Mouse (Mus musculus) MEL (cell line): ENCODE measurements at regions not wholly inside any gene's neighbourhood (a gene's known extent, or its start where the extent isn't known, plus 50 kb on each side); places are given as distances from the start of the nearest gene placed in this dataset.

Experiments
- DNase-seq: peaks from one replicate; pipeline ENCODE4 v3.0.0; 2011; ENCODE audit warnings: low read depth, low spot score
- H3K27ac ChIP-seq: 2 replicates; pipeline ENCODE4 v1.5.1; 2012; ENCODE audit warnings: low read depth, mild to moderate bottlenecking, control low read depth, low read length, moderate library complexity; ENCODE audit not compliant: control insufficient read depth
- H3K27me3 ChIP-seq, 2 experiments: fragments of 150-350 bp in 1 of 2; sonication (generic) in 1 of 2; 2 replicates each; pipeline ENCODE4 v1.6.1; 2012; ENCODE audit warnings: low read length in 2 of 2, mild to moderate bottlenecking in 2 of 2, improper control_type of control experiment in 1 of 2, moderate library complexity in 1 of 2; ENCODE audit not compliant: insufficient read depth in 2 of 2, control insufficient read depth in 1 of 2
- H3K36me3 ChIP-seq, 2 experiments: 2 replicates each; pipeline ENCODE4 v1.6.1; 2012 to 2014; ENCODE audit warnings: low read length in 2 of 2, improper control_type of control experiment in 1 of 2, inconsistent platforms in 1 of 2, mild to moderate bottlenecking in 1 of 2; ENCODE audit not compliant: insufficient read depth in 2 of 2, control insufficient read depth in 1 of 2
- H3K4me1 ChIP-seq, 2 experiments: fragments of 150-350 bp in 1 of 2; sonication (generic) in 1 of 2; 2 replicates each; pipeline ENCODE4 v1.6.1; 2012; ENCODE audit warnings: low read length in 2 of 2, improper control_type of control experiment in 1 of 2, mild to moderate bottlenecking in 1 of 2; ENCODE audit not compliant: insufficient read depth in 2 of 2, control insufficient read depth in 1 of 2
- H3K4me3 ChIP-seq, 2 experiments: fragments of 150-350 bp in 1 of 2; sonication (generic) in 1 of 2; 2 replicates each; pipeline ENCODE4 v1.5.1; 2012; ENCODE audit warnings: low read depth in 2 of 2, low read length in 2 of 2, mild to moderate bottlenecking in 2 of 2, moderate library complexity in 2 of 2, control low read depth in 1 of 2, improper control_type of control experiment in 1 of 2; ENCODE audit not compliant: control insufficient read depth in 1 of 2, insufficient read depth in 1 of 2
- H3K79me2 ChIP-seq: 2 replicates; pipeline ENCODE4 v1.6.1; 2012; ENCODE audit warnings: mild to moderate bottlenecking, low read length, moderate library complexity; ENCODE audit not compliant: control insufficient read depth, poor library complexity, insufficient read depth
- H3K9ac ChIP-seq: 2 replicates; pipeline ENCODE4 v1.6.1; 2012; ENCODE audit warnings: low read depth, mild to moderate bottlenecking, control low read depth, low read length, moderate library complexity; ENCODE audit not compliant: control insufficient read depth, poor library complexity, severe bottlenecking
- H3K9me3 ChIP-seq: fragments of 150-350 bp; sonication (generic); replicated peaks from 2 replicates; pipeline ENCODE4 v1.6.1; 2012; ENCODE audit warnings: mild to moderate bottlenecking, low read length, improper control_type of control experiment, moderate library complexity; ENCODE audit not compliant: insufficient read depth
- BHLHE40 ChIP-seq: IDR thresholded peaks from 2 replicates; pipeline ENCODE4 v1.6.1; 2012; ENCODE audit warnings: low read depth, mild to moderate bottlenecking, inconsistent platforms, low read length, improper control_type of control experiment, borderline replicate concordance
- CHD2 ChIP-seq: IDR thresholded peaks from 2 replicates; pipeline ENCODE4 v1.6.1; 2011; ENCODE audit warnings: low read length, improper control_type of control experiment
- ELF1 ChIP-seq: IDR thresholded peaks from 2 replicates; pipeline ENCODE4 v1.6.1; 2014; ENCODE audit warnings: low read depth, mild to moderate bottlenecking, inconsistent platforms, low read length, improper control_type of control experiment, moderate library complexity
- ETS1 ChIP-seq: IDR thresholded peaks from 2 replicates; pipeline ENCODE4 v1.6.1; 2012; ENCODE audit warnings: low read depth, mild to moderate bottlenecking, inconsistent platforms, low read length, improper control_type of control experiment, moderate library complexity
- GABPA ChIP-seq: IDR thresholded peaks from 2 replicates; pipeline ENCODE4 v1.6.1; 2012; ENCODE audit warnings: low read depth, mild to moderate bottlenecking, inconsistent platforms, low read length, improper control_type of control experiment, moderate library complexity
- MAX ChIP-seq: IDR thresholded peaks from 2 replicates; pipeline ENCODE4 v1.6.1; 2011; ENCODE audit warnings: low read length, improper control_type of control experiment
- MAZ ChIP-seq: IDR thresholded peaks from 2 replicates; pipeline ENCODE4 v1.6.1; 2012; ENCODE audit warnings: low read depth, mild to moderate bottlenecking, inconsistent platforms, low read length, improper control_type of control experiment
- MEF2A ChIP-seq: IDR thresholded peaks from 2 replicates; pipeline ENCODE4 v1.6.1; 2014; ENCODE audit warnings: low read depth, mild to moderate bottlenecking, inconsistent platforms, low read length, improper control_type of control experiment; ENCODE audit not compliant: poor library complexity, insufficient replicate concordance, severe bottlenecking; ENCODE audit errors: extremely low read depth
- MYB ChIP-seq: IDR thresholded peaks from 2 replicates; pipeline ENCODE4 v1.6.1; 2011; ENCODE audit warnings: mild to moderate bottlenecking, low read depth, low read length, improper control_type of control experiment
- NRF1 ChIP-seq: IDR thresholded peaks from 2 replicates; pipeline ENCODE4 v1.6.1; 2014; ENCODE audit warnings: low read depth, mild to moderate bottlenecking, inconsistent platforms, low read length, improper control_type of control experiment, moderate library complexity; ENCODE audit not compliant: poor library complexity, insufficient read depth, severe bottlenecking
- POLR2A ChIP-seq, 2 experiments: IDR thresholded peaks; 2 replicates each; pipeline ENCODE4 v1.6.1; 2011 to 2012; ENCODE audit warnings: low read length in 2 of 2, mild to moderate bottlenecking in 2 of 2, control low read depth in 1 of 2, improper control_type of control experiment in 1 of 2, low read depth in 1 of 2, moderate library complexity in 1 of 2; ENCODE audit not compliant: control insufficient read depth in 1 of 2, insufficient read depth in 1 of 2, poor library complexity in 1 of 2
- POLR2AphosphoS2 ChIP-seq: IDR thresholded peaks from 2 replicates; pipeline ENCODE4 v1.6.1; 2011; ENCODE audit warnings: low read length, improper control_type of control experiment
- POLR2AphosphoS5 ChIP-seq: IDR thresholded peaks from 2 replicates; pipeline ENCODE4 v1.6.1; 2012; ENCODE audit warnings: low read depth, borderline replicate concordance, mild to moderate bottlenecking, inconsistent platforms, low read length, moderate library complexity, mixed read lengths
- RAD21 ChIP-seq: IDR thresholded peaks from 2 replicates; pipeline ENCODE4 v1.6.1; 2011; ENCODE audit warnings: mild to moderate bottlenecking, low read depth, low read length, improper control_type of control experiment
- RCOR1 ChIP-seq: IDR thresholded peaks from 2 replicates; pipeline ENCODE4 v1.6.1; 2012; ENCODE audit warnings: low read depth, mild to moderate bottlenecking, inconsistent platforms, low read length, improper control_type of control experiment
- SIN3A ChIP-seq: IDR thresholded peaks from 2 replicates; pipeline ENCODE4 v1.6.1; 2012; ENCODE audit warnings: low read length, improper control_type of control experiment, inconsistent platforms
- SMC3 ChIP-seq: IDR thresholded peaks from 2 replicates; pipeline ENCODE4 v1.6.1; 2011; ENCODE audit warnings: low read depth, low read length, improper control_type of control experiment
- TAL1 ChIP-seq: IDR thresholded peaks from 2 replicates; pipeline ENCODE4 v1.6.1; 2012; ENCODE audit warnings: mild to moderate bottlenecking, inconsistent platforms, low read length, moderate library complexity, mixed read lengths
- TCF12 ChIP-seq: IDR thresholded peaks from 2 replicates; pipeline ENCODE4 v1.6.1; 2014; ENCODE audit warnings: low read depth, mild to moderate bottlenecking, inconsistent platforms, low read length, improper control_type of control experiment, moderate library complexity
- USF1 ChIP-seq: IDR thresholded peaks from 2 replicates; pipeline ENCODE4 v1.6.1; 2014; ENCODE audit warnings: low read depth, mild to moderate bottlenecking, inconsistent platforms, low read length, improper control_type of control experiment, moderate library complexity
- USF2 ChIP-seq, 2 experiments: IDR thresholded peaks; 2 replicates each; pipeline ENCODE4 v1.6.1; 2011 to 2012; ENCODE audit warnings: improper control_type of control experiment in 2 of 2, low read length in 2 of 2, borderline replicate concordance in 1 of 2, inconsistent platforms in 1 of 2, low read depth in 1 of 2, mild to moderate bottlenecking in 1 of 2; ENCODE audit not compliant: insufficient read depth in 1 of 2
- ZKSCAN1 ChIP-seq: IDR thresholded peaks from 2 replicates; pipeline ENCODE4 v1.6.1; 2012; ENCODE audit warnings: low read depth, mild to moderate bottlenecking, inconsistent platforms, low read length, improper control_type of control experiment, moderate library complexity
- ZMIZ1 ChIP-seq: IDR thresholded peaks from 2 replicates; pipeline ENCODE4 v1.6.1; 2012; ENCODE audit warnings: low read depth, mild to moderate bottlenecking, inconsistent platforms, low read length, improper control_type of control experiment, moderate library complexity
- ZNF384 ChIP-seq: IDR thresholded peaks from 2 replicates; pipeline ENCODE4 v1.6.1; 2012; ENCODE audit warnings: low read depth, mild to moderate bottlenecking, inconsistent platforms, low read length, improper control_type of control experiment

DNA sequence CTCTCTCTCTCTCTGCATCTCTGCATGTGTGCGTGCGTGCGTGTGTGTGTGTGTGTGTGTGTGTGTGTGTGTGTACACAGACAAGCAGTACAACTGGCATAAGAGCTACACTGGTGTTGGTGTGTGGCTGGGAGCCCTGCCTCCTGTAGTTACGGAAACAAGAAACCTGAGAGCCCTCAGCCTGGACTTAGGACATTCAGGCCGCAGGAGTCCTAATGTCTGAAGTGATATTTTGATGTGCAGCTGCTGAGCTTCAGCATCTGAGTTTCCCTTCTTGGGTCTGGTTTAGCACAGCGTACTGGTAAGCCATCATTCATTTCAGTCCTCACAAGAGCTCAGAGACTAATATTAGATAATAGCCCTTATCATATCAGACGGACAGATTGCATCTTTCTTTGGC is 134.8 kb upstream of the Runx1 start:
- Histone ChIP-seq H3K36me3 (no peaks in the 10 kb centered on the region), H3K9ac (no peak overlapping the region), H3K4me1 (no peaks in the 10 kb centered on the region), H3K79me2 (no peaks in the 10 kb centered on the region), H3K27me3 (no peaks in the 10 kb centered on the region; a peak in 1 of 4 replicates), H3K9me3 (no peaks in the 10 kb centered on the region), H3K4me3 (no peak overlapping the region), H3K27ac (no peak overlapping the region)
- DNase-seq, result no peak
- TF ChIP-seq BHLHE40, result no peak
- TF ChIP-seq SIN3A, result no peak
- no peak for TF ChIP-seq ZKSCAN1
- no peak for TF ChIP-seq TCF12
- no peak for TF ChIP-seq ELF1
- no peak for TF ChIP-seq MAZ
- no peak for TF ChIP-seq GABPA
- no peak for TF ChIP-seq MEF2A
- no peak for TF ChIP-seq TAL1
- no peak for TF ChIP-seq ETS1
- no peak for TF ChIP-seq CHD2
- TF ChIP-seq ZMIZ1, result no peak

DNA sequence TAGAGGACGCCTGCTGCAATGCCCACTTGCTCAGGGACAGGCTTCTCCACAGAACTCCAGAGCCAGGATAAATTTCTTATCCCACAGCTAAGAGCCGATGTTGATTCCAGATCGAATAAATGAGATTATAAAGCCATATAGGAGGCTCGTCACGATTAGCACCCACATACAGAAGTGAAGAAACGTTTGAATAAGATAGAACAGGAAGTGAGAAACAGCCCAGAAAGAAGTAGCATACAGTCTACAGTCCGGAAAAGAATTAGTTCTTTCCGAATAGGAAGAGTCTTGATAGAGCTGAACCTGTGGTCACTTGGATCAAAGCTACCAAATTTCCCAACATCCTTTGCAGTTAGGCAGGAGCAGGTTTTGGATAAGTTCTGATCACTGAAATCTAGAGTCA is 133.0 kb upstream of the Runx1 start:
- DNase-seq, result no peak
- Histone ChIP-seq H3K9ac (no peak overlapping the region), H3K4me1 (no peaks in the 10 kb centered on the region), H3K9me3 (no peaks in the 10 kb centered on the region), H3K4me3 (no peak overlapping the region), H3K27ac (no peak overlapping the region), H3K79me2 (no peaks in the 10 kb centered on the region), H3K27me3 (no peaks in the 10 kb centered on the region; a peak in 1 of 4 replicates), H3K36me3 (no peaks in the 10 kb centered on the region)
- no peak for TF ChIP-seq SMC3
- no peak for TF ChIP-seq RAD21
- TF ChIP-seq ZMIZ1, result no peak
- TF ChIP-seq POLR2A (IDR thresholded peaks at IDR 0.05; ENCODE audit: control insufficient read depth in 1 of 2, insufficient read depth in 1 of 2, low read depth in 1 of 2, low read length in 2 of 2, poor library complexity in 1 of 2), result no peak
- TF ChIP-seq USF2 (IDR thresholded peaks at IDR 0.05; ENCODE audit: borderline replicate concordance in 1 of 2, insufficient read depth in 1 of 2, low read depth in 1 of 2, low read length in 2 of 2), result no peak
- TF ChIP-seq ZNF384, result no peak
- TF ChIP-seq RCOR1, result no peak
- no peak for TF ChIP-seq NRF1
- TF ChIP-seq USF1, result no peak
- TF ChIP-seq POLR2AphosphoS2, result no peak
- no peak for TF ChIP-seq MAZ
- no peak for TF ChIP-seq ZKSCAN1
- TF ChIP-seq MYB, result no peak
- TF ChIP-seq GABPA, result no peak
- no peak for TF ChIP-seq CHD2
- no peak for TF ChIP-seq MAX
- TF ChIP-seq POLR2AphosphoS5, result no peak
- TF ChIP-seq MEF2A, result no peak
- TF ChIP-seq BHLHE40, result no peak
- TF ChIP-seq SIN3A, result no peak
- TF ChIP-seq, all 39 proteins: peak for 0
